Mouse (Mus musculus) lung, adult 2 months (tissue): Measurements from ENCODE around the gene Smarcd2.

ENCODE experiments used
- CTCF ChIP-seq: fragments of 200-500 bp; IDR thresholded peaks from 2 replicates; pipeline ENCODE4 v1.5.1; 2011; ENCODE audit warnings: mild to moderate bottlenecking, low read length, control low read depth; ENCODE audit not compliant: insufficient read depth
- POLR2A ChIP-seq: fragments of 200-500 bp; IDR thresholded peaks from 2 replicates; pipeline ENCODE4 v1.6.1; 2011; ENCODE audit warnings: low read depth, mild to moderate bottlenecking, control low read depth, low read length, borderline replicate concordance; ENCODE audit errors: extremely low read depth

DNA sequence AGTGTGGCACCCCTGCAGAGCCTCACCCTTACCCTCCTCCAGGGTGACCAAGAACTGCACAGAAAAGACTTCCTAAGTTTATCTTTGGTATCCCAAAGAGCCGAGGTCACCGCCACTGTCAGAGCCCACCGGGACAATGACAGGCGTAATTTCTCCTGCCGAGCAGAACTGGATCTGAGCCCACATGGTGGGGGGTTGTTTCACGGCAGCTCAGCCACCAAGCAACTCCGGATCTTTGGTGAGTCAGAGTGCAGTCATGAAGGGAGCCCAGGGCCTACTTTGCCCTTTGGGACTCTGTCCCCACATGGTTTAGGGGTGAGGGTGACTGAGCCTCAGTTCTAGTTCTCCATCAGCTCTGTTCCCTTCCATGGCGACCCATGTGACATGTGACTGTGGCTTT, 11.4 kb upstream of the Smarcd2 start:
- TF ChIP-seq CTCF: no peak
- no peak for TF ChIP-seq POLR2A
